Mouse (Mus musculus) cerebellum, postnatal 10 days (tissue): ENCODE data around the gene Yod1.

ENCODE experiments used
- DNase-seq, 2 experiments: peaks; one replicate each; pipeline ENCODE4 v3.0.0; 2021; ENCODE audit warnings: mixed read lengths in 2 of 2

The Yod1 gene

GRCm38 (mm10) chr1:130770487-130770886 lies 53.4 kb downstream of the Yod1 start:
- DNase-seq = no peak

- no peak for DNase-seq
Observed at GRCm38 (mm10) chr1:130770981-130771494, 53.9 kb downstream of the Yod1 start.
